Mouse (Mus musculus): ENCODE data around the gene Gpatch3. TPM values are rescaled to one million over a fixed set of nuclear protein-coding genes. Genes with fewer than 3 reads are reported as not detected.

Gpatch3 gene
- polyA plus RNA-seq (2012; rRNA removed) = 6.7 and 7.2 TPM in 2 replicates

GRCm38 (mm10) chr4:133574070-133574842 is at the start of gene Gpatch3:
Gpatch3 (plus strand) TSS chr4:133574745.

GRCm38 (mm10) chr4:133545272-133546231 is 29.0 kb upstream of the Gpatch3 start, which contains the start of gene Nudc:
Nudc (minus strand) TSS chr4:133545996.

GRCm38 (mm10) chr4:133552768-133553447 is 21.6 kb upstream of the Gpatch3 start, which contains the start of gene Nr0b2:
Nr0b2 (plus strand) TSS chr4:133553376.

GRCm38 (mm10) chr4:133584059-133584951 is 9.8 kb downstream of the Gpatch3 start, which contains the start of gene Gpn2:
Gpn2 (plus strand) TSS chr4:133584362.

GRCm38 (mm10) chr4:133601721-133602218 is 27.2 kb downstream of the Gpatch3 start, which contains the start of gene Sfn:
Sfn (minus strand) TSS chr4:133602168.

Other genes starting within 250 kb of the Gpatch3 start
- 62.7 and 68.1 TPM in 2 replicates for gene Wdtc1, start 221.3 kb upstream of the Gpatch3 start, polyA plus RNA-seq (2012; rRNA removed)
- gene Slc9a1, start 205.0 kb upstream of the Gpatch3 start, polyA plus RNA-seq (2012; rRNA removed) = 55.8 and 58.3 TPM in 2 replicates
- gene Tent5b, start 94.6 kb upstream of the Gpatch3 start, polyA plus RNA-seq (2012; rRNA removed) = 15.6 and 17.0 TPM in 2 replicates
- gene Trnp1, start 76.2 kb upstream of the Gpatch3 start, polyA plus RNA-seq (2012; rRNA removed) = 2.5 and 3.1 TPM in 2 replicates
- 10.6 and 11.2 TPM in 2 replicates for gene Kdf1, start 55.8 kb upstream of the Gpatch3 start, polyA plus RNA-seq (2012; rRNA removed)
- 51.6 and 78.1 TPM in 2 replicates for gene Nudc, start 28.7 kb upstream of the Gpatch3 start, polyA plus RNA-seq (2012; rRNA removed)
- 12.8 and 13.7 TPM in 2 replicates for gene Nr0b2, start 21.4 kb upstream of the Gpatch3 start, polyA plus RNA-seq (2012; rRNA removed)
- 87.1 and 91.4 TPM in 2 replicates for gene Gpn2, start 9.6 kb downstream of the Gpatch3 start, polyA plus RNA-seq (2012; rRNA removed)
- 12.4 and 13.8 TPM in 2 replicates for gene Sfn, start 27.4 kb downstream of the Gpatch3 start, polyA plus RNA-seq (2012; rRNA removed)
- gene Zdhhc18, start 75.4 kb downstream of the Gpatch3 start, polyA plus RNA-seq (2012; rRNA removed) = 40.4 and 42.4 TPM in 2 replicates
- gene Pigv, start 97.9 kb downstream of the Gpatch3 start, polyA plus RNA-seq (2012; rRNA removed) = 14.1 and 17.8 TPM in 2 replicates
- 60.5 and 80.7 TPM in 2 replicates for gene Arid1a, start 182.0 kb downstream of the Gpatch3 start, polyA plus RNA-seq (2012; rRNA removed)

Measured in ovary, adult 2 months (tissue).